Mouse (Mus musculus) stomach, embryonic 16.5 days (tissue): ENCODE results near the gene Mmp7. TPM values are rescaled to one million over a fixed set of nuclear protein-coding genes. Genes with fewer than 3 reads are reported as not detected.
A peak's percentile ranks its signal among the peaks of the same experiment; 100 is the strongest.

ENCODE experiments used
- ATAC-seq: fragments of 200-750 bp; cut with Nextera tagmentation; 2 replicates; pipeline ENCODE4 v1.8.0; 2017; ENCODE audit warnings: moderate number of reproducible peaks, moderate TSS enrichment; ENCODE audit not compliant: insufficient read depth, low FRiP score
- H3K27ac ChIP-seq: fragments of 300-500 bp; sonication (generic); 2 replicates; pipeline ENCODE4 v1.5.1; 2014; ENCODE audit warnings: low read length
- H3K27me3 ChIP-seq: fragments of 300-500 bp; sonication (generic); 2 replicates; pipeline ENCODE4 v1.6.1; 2014; ENCODE audit warnings: low read length, control low read depth, mixed read lengths; ENCODE audit not compliant: control insufficient read depth, insufficient read depth
- H3K36me3 ChIP-seq: fragments of 300-500 bp; sonication (generic); 2 replicates; pipeline ENCODE4 v1.6.1; 2014; ENCODE audit warnings: low read length; ENCODE audit not compliant: control insufficient read depth, insufficient read depth
- H3K4me1 ChIP-seq: fragments of 300-500 bp; sonication (generic); 2 replicates; pipeline ENCODE4 v1.6.1; 2014; ENCODE audit warnings: low read length, control low read depth, mixed read lengths; ENCODE audit not compliant: control insufficient read depth, insufficient read depth
- H3K4me2 ChIP-seq: fragments of 300-500 bp; sonication (generic); 2 replicates; pipeline ENCODE4 v1.6.1; 2014; ENCODE audit warnings: low read depth, low read length, mixed read lengths
- H3K4me3 ChIP-seq: fragments of 300-500 bp; sonication (generic); replicated peaks from 2 replicates; pipeline ENCODE4 v1.5.1; 2014; ENCODE audit warnings: mild to moderate bottlenecking, low read length
- H3K9ac ChIP-seq: fragments of 300-500 bp; sonication (generic); 2 replicates; pipeline ENCODE4 v1.6.1; 2014; ENCODE audit warnings: low read length
- H3K9me3 ChIP-seq: fragments of 300-500 bp; sonication (generic); replicated peaks from 2 replicates; pipeline ENCODE4 v1.6.1; 2016; ENCODE audit warnings: low read length, control low read depth; ENCODE audit not compliant: control insufficient read depth
- WGBS: fragments of 180-500 bp; shearing (Covaris S2); extraction: QIAGEN DNeasy Blood & Tissue Kit; methylation state at CpG from one replicate; pipeline ENCODE4 v1.1.7; 2014; 5-methylcytosine and 5-hydroxymethylcytosine counted together
- polyA plus RNA-seq: library from polyadenylated mRNA; unstranded; fragments of >200 nt; fragmentation: Nextera tagmentation; extraction: Ambion mirVana; gene quantifications from 2 replicates; pipeline ENCODE4 v1.2.1, GENCODE M21; 2015

Gene Mmp7
- polyA plus RNA-seq, 1 experiment from 2014 or later: 0.71 TPM

GRCm38 (mm10) chr9:7714908-7715175 lies 23.0 kb downstream of the Mmp7 start:
- WGBS: 56% methylated on average over 2 of the region's 2 CpGs
- H3K9ac ChIP-seq: no peak overlapping the region
- no peaks in the 10 kb centered on the region for H3K4me1 ChIP-seq
- ATAC-seq: no peak
- H3K36me3 ChIP-seq: no peaks in the 10 kb centered on the region
- no peaks in the 10 kb centered on the region for H3K9me3 ChIP-seq
- H3K27ac ChIP-seq: no peak overlapping the region
- H3K27me3 ChIP-seq: no peaks in the 10 kb centered on the region
- no peak overlapping the region for H3K4me3 ChIP-seq
- H3K4me2 ChIP-seq: no peak overlapping the region

GRCm38 (mm10) chr9:7721543-7721942 lies 29.7 kb downstream of the Mmp7 start:
- peak; percentile 29; the same call in 1 of the 2 replicates for ATAC-seq
- Histone ChIP-seq H3K4me1 (no peaks in the 10 kb centered on the region), H3K4me2 (no peak overlapping the region), H3K9me3 (no peaks in the 10 kb centered on the region), H3K27ac (peak overlapping the region; percentile 62; the same call in 1 of the 2 replicates), H3K27me3 (no peaks in the 10 kb centered on the region), H3K4me3 (no peak overlapping the region), H3K36me3 (no peaks in the 10 kb centered on the region), H3K9ac (no peak overlapping the region)
- WGBS: 80% methylated on average over 1 of the region's 1 CpGs

GRCm38 (mm10) chr9:7728997-7729396 lies 37.1 kb downstream of the Mmp7 start:
- no peak overlapping the region for H3K9ac ChIP-seq
- no peaks in the 10 kb centered on the region for H3K9me3 ChIP-seq
- H3K27me3 ChIP-seq: no peaks in the 10 kb centered on the region
- 79% methylated on average over 4 of the region's 4 CpGs for WGBS
- H3K27ac ChIP-seq: no peak overlapping the region
- no peak for ATAC-seq
- no peak overlapping the region for H3K4me2 ChIP-seq
- no peaks in the 10 kb centered on the region for H3K36me3 ChIP-seq
- no peaks in the 10 kb centered on the region for H3K4me1 ChIP-seq
- no peak overlapping the region for H3K4me3 ChIP-seq

- Histone ChIP-seq H3K4me3 (no peak overlapping the region), H3K4me2 (no peak overlapping the region), H3K27me3 (no peaks in the 10 kb centered on the region), H3K27ac (no peak overlapping the region), H3K9ac (no peak overlapping the region), H3K36me3 (no peaks in the 10 kb centered on the region), H3K9me3 (no peaks in the 10 kb centered on the region), H3K4me1 (no peaks in the 10 kb centered on the region)
- no peak for ATAC-seq
- WGBS: 76% methylated on average over 1 of the region's 1 CpGs
These were observed 50.8 kb downstream of the Mmp7 start for GRCm38 (mm10) chr9:7742696-7743095.

GRCm38 (mm10) chr9:7744156-7744555 lies 52.3 kb downstream of the Mmp7 start:
- Histone ChIP-seq H3K27ac (no peak overlapping the region), H3K4me3 (no peak overlapping the region), H3K9me3 (no peaks in the 10 kb centered on the region), H3K36me3 (no peaks in the 10 kb centered on the region), H3K4me1 (no peaks in the 10 kb centered on the region), H3K27me3 (no peaks in the 10 kb centered on the region), H3K9ac (no peak overlapping the region), H3K4me2 (no peak overlapping the region)
- no peak for ATAC-seq
- 55% methylated on average over 1 of the region's 1 CpGs for WGBS

- no peaks in the 10 kb centered on the region for H3K27me3 ChIP-seq
- ATAC-seq: no peak
- H3K9me3 ChIP-seq: no peaks in the 10 kb centered on the region
- H3K4me2 ChIP-seq: no peak overlapping the region
- no peak overlapping the region for H3K4me3 ChIP-seq
- no peaks in the 10 kb centered on the region for H3K4me1 ChIP-seq
- no peak overlapping the region for H3K27ac ChIP-seq
- 76% methylated on average over 3 of the region's 3 CpGs for WGBS
- no peaks in the 10 kb centered on the region for H3K36me3 ChIP-seq
- no peak overlapping the region for H3K9ac ChIP-seq
These were observed 57.0 kb downstream of the Mmp7 start for GRCm38 (mm10) chr9:7748881-7749280.

Other genes starting within 250 kb of the Mmp7 start
- gene Mmp3, start 246.3 kb upstream of the Mmp7 start, polyA plus RNA-seq: not detected in 2 replicates
- not detected in 2 replicates for gene Mmp10, start 189.7 kb upstream of the Mmp7 start, polyA plus RNA-seq
- 9.3 and 12.9 TPM in 2 replicates for gene Mmp8, start 133.6 kb upstream of the Mmp7 start, polyA plus RNA-seq
- gene Mmp27, start 120.7 kb upstream of the Mmp7 start, polyA plus RNA-seq: 0.09 TPM in 1 of 2 replicates, not detected in the other
- gene Mmp20, start 63.9 kb upstream of the Mmp7 start, polyA plus RNA-seq: not detected in 2 replicates
- 139 and 150 TPM in 2 replicates for gene Tmem123, start 72.0 kb downstream of the Mmp7 start, polyA plus RNA-seq
- 34.1 and 40.0 TPM in 2 replicates for gene Birc2, start 145.0 kb downstream of the Mmp7 start, polyA plus RNA-seq
- gene Birc3, start 181.1 kb downstream of the Mmp7 start, polyA plus RNA-seq: 9.4 and 9.9 TPM in 2 replicates